Mouse (Mus musculus) liver, embryonic 16.5 days (tissue): ENCODE measurements around the gene S1pr1. TPM values are rescaled to one million over a fixed set of nuclear protein-coding genes. Genes with fewer than 3 reads are reported as not detected.
A peak's percentile ranks its signal among the peaks of the same experiment; 100 is the strongest.

Experiments used
- ATAC-seq: fragments of 200-750 bp; cut with Nextera tagmentation; 2 replicates; pipeline ENCODE4 v1.8.0; 2017; ENCODE audit warnings: low read depth, mild to moderate bottlenecking, moderate number of reproducible peaks, moderate library complexity
- H3K27ac ChIP-seq: fragments of 300-500 bp; sonication (generic); 2 replicates; pipeline ENCODE4 v1.5.1; 2014; ENCODE audit warnings: mild to moderate bottlenecking, low read length
- H3K27me3 ChIP-seq: fragments of 300-500 bp; sonication (generic); 2 replicates; pipeline ENCODE4 v1.6.1; 2014; ENCODE audit warnings: low read depth, low read length, mixed read lengths; ENCODE audit not compliant: control insufficient read depth, insufficient read depth
- H3K36me3 ChIP-seq: fragments of 300-500 bp; sonication (generic); 2 replicates; pipeline ENCODE4 v1.6.1; 2014; ENCODE audit warnings: mild to moderate bottlenecking; ENCODE audit not compliant: control insufficient read depth, insufficient read depth
- H3K4me1 ChIP-seq: fragments of 300-500 bp; sonication (generic); 2 replicates; pipeline ENCODE4 v1.6.1; 2014; ENCODE audit warnings: low read depth, low read length, mixed read lengths; ENCODE audit not compliant: control insufficient read depth
- H3K4me2 ChIP-seq: fragments of 300-500 bp; sonication (generic); 2 replicates; pipeline ENCODE4 v1.6.1; 2014; ENCODE audit warnings: low read depth, low read length, mixed read lengths
- H3K4me3 ChIP-seq: fragments of 300-500 bp; sonication (generic); 2 replicates; pipeline ENCODE4 v1.5.1; 2014; ENCODE audit warnings: low read depth, mild to moderate bottlenecking, low read length
- H3K9ac ChIP-seq: fragments of 300-500 bp; sonication (generic); 2 replicates; pipeline ENCODE4 v1.6.1; 2014; ENCODE audit warnings: low read depth, low read length
- H3K9me3 ChIP-seq: fragments of 300-500 bp; sonication (generic); replicated peaks from 2 replicates; pipeline ENCODE4 v1.6.1; 2016; ENCODE audit warnings: low read length; ENCODE audit not compliant: control insufficient read depth
- WGBS: fragments of 180-500 bp; shearing (Covaris S2); extraction: QIAGEN DNeasy Blood & Tissue Kit; methylation state at CpG from one replicate; pipeline ENCODE4 v1.1.7; 2014; ENCODE audit not compliant: insufficient replicate concordance; 5-methylcytosine and 5-hydroxymethylcytosine counted together
- polyA plus RNA-seq: library from polyadenylated mRNA; unstranded; fragments of >200 nt; fragmentation: Nextera tagmentation; extraction: Ambion mirVana; gene quantifications from 2 replicates; pipeline ENCODE4 v1.2.1, GENCODE M21; 2015

The S1pr1 gene
- polyA plus RNA-seq, 1 experiment from 2014 or later: 10.4 TPM

DNA sequence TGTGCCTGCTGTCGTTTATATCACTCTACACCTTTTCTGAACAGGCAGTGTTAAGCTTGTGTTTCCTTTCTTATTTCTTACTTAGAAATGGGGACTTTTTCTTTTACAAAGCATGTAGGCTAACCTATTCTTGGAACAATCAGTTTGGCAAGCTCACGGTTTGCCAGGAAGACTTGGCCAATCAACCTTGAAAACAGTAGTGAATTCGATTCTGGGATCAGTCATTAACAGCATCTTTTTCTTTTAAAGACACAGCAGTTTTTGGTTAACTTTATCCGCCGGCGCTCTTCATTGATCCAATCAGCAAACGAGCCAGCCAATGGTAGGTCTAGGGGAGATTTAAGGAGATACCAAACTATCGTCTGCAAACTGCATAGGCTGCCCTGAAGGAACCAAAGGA, 31.6 kb upstream of the S1pr1 start:
- 54% methylated on average over 8 of the region's 8 CpGs for WGBS
- Histone ChIP-seq H3K4me3 (no peak overlapping the region), H3K27ac (no peak overlapping the region), H3K4me1 (no peaks in the 10 kb centered on the region), H3K27me3 (no peaks in the 10 kb centered on the region), H3K36me3 (no peaks in the 10 kb centered on the region), H3K9ac (no peak overlapping the region), H3K9me3 (no peaks in the 10 kb centered on the region), H3K4me2 (no peak overlapping the region)
- ATAC-seq: no peak

GRCm38 (mm10) chr3:115745088-115745487, 30.2 kb upstream of the S1pr1 start:
- no peak overlapping the region for H3K4me3 ChIP-seq
- no peak for ATAC-seq
- H3K27ac ChIP-seq: no peak overlapping the region
- no peaks in the 10 kb centered on the region for H3K27me3 ChIP-seq
- no peaks in the 10 kb centered on the region for H3K9me3 ChIP-seq
- no peak overlapping the region for H3K4me2 ChIP-seq
- H3K36me3 ChIP-seq: no peaks in the 10 kb centered on the region
- 77% methylated on average over 11 of the region's 11 CpGs for WGBS
- H3K4me1 ChIP-seq: no peaks in the 10 kb centered on the region
- H3K9ac ChIP-seq: no peak overlapping the region

DNA sequence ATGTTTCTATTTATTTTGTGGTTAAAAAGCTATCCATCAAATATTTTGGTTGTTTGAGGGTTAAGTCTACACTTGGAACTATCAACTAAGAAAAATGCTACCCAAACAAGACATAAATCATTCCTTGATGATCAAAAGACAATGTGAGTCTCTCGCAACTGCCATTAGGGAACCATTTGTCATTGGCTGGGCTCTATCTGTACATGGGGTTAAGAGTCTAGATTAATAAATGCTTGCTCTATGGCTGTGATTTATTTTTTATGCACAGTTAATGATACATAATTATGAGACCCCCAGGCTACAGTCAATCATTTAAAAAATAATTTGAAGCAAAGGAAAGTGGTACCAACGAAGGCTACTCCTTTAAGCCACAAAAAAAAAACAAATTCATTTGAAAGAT, 23.7 kb upstream of the S1pr1 start:
- H3K27ac ChIP-seq: no peak overlapping the region
- 61% methylated on average over 2 of the region's 2 CpGs for WGBS
- no peaks in the 10 kb centered on the region for H3K9me3 ChIP-seq
- no peaks in the 10 kb centered on the region for H3K27me3 ChIP-seq
- no peak overlapping the region for H3K9ac ChIP-seq
- no peak overlapping the region for H3K4me3 ChIP-seq
- no peak for ATAC-seq
- no peaks in the 10 kb centered on the region for H3K36me3 ChIP-seq
- H3K4me2 ChIP-seq: no peak overlapping the region
- no peaks in the 10 kb centered on the region for H3K4me1 ChIP-seq

DNA sequence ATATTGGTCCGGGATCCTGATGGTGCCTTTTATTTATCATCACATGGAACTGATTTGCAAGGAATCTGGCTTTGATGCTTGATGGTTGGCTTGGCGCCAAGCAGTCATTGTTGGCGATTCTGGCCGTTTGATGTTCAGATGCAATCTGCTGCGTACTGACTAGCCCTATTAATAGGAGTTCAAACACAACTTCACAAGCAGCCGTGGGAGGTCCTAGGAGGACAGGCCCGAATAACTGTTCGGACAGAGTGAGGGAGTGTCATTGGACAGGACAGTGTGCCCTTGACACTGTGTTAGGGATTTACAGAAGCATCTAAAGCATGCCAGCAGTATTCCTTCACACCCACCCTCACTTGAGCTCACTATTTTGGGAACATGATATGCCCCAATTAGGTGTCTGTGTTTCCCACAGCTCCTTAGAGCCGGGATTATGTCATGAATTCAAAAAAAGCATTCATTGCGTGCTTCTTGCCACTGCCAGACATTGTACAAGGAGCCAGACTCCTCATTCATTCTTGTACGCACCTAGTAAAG, 23.0 kb upstream of the S1pr1 start:
- no peak overlapping the region for H3K27ac ChIP-seq
- no peaks in the 10 kb centered on the region for H3K27me3 ChIP-seq
- H3K4me1 ChIP-seq: no peaks in the 10 kb centered on the region
- no peak overlapping the region for H3K4me3 ChIP-seq
- H3K4me2 ChIP-seq: no peak overlapping the region
- no peaks in the 10 kb centered on the region for H3K36me3 ChIP-seq
- no peak overlapping the region for H3K9ac ChIP-seq
- no peak for ATAC-seq
- H3K9me3 ChIP-seq: no peaks in the 10 kb centered on the region
- WGBS: 65% methylated on average over 11 of the region's 11 CpGs

GRCm38 (mm10) chr3:115735540-115735939, 20.7 kb upstream of the S1pr1 start:
- ATAC-seq: peak; percentile 24; the same call in 1 of the 2 replicates
- Histone ChIP-seq H3K4me3 (no peak overlapping the region), H3K9me3 (no peaks in the 10 kb centered on the region), H3K4me1 (no peaks in the 10 kb centered on the region), H3K27me3 (no peaks in the 10 kb centered on the region), H3K27ac (no peak overlapping the region), H3K9ac (no peak overlapping the region), H3K36me3 (no peaks in the 10 kb centered on the region), H3K4me2 (no peak overlapping the region)
- WGBS: 45% methylated on average over 3 of the region's 3 CpGs

GRCm38 (mm10) chr3:115734841-115735240, 20.0 kb upstream of the S1pr1 start:
- ATAC-seq: no peak
- Histone ChIP-seq H3K9ac (no peak overlapping the region), H3K27me3 (no peaks in the 10 kb centered on the region), H3K9me3 (no peaks in the 10 kb centered on the region), H3K4me3 (no peak overlapping the region), H3K27ac (no peak overlapping the region), H3K4me1 (no peaks in the 10 kb centered on the region), H3K4me2 (no peak overlapping the region), H3K36me3 (no peaks in the 10 kb centered on the region)
- 49% methylated on average over 3 of the region's 3 CpGs for WGBS

GRCm38 (mm10) chr3:115730336-115730735, 15.5 kb upstream of the S1pr1 start:
- H3K4me1 ChIP-seq: no peaks in the 10 kb centered on the region
- no peak for ATAC-seq
- WGBS: 72% methylated on average over 7 of the region's 7 CpGs

DNA sequence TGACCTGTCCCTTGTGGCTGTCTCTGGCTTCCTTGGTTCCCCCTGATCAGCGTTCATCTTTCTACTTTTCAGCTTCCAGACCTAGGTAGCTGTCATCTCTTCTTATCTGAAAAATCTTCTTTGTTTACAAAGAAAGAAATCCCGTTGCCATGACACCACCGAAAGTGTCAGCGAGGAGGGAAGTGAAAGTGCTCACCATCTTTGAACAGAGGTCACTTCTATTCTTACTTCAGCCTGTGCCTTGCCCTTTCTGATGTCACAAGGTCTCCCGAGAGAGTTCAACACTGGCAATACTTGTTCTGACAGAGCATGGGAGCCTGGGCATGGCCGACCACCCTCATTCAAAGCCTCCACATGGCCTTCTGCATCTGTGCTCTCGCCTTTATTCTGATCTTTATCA, 14.3 kb upstream of the S1pr1 start:
- Histone ChIP-seq H3K4me1 (no peaks in the 10 kb centered on the region), H3K36me3 (no peaks in the 10 kb centered on the region), H3K4me2 (no peak overlapping the region), H3K9ac (no peak overlapping the region), H3K27ac (no peak overlapping the region), H3K4me3 (no peak overlapping the region), H3K9me3 (no peaks in the 10 kb centered on the region), H3K27me3 (no peaks in the 10 kb centered on the region)
- 42% methylated on average over 7 of the region's 7 CpGs for WGBS
- no peak for ATAC-seq

More at GRCm38 (mm10) chr3:115730336-115730735, 15.5 kb upstream of the S1pr1 start:
- H3K27me3 ChIP-seq: no peaks in the 10 kb centered on the region
- H3K27ac ChIP-seq: no peak overlapping the region
- H3K9me3 ChIP-seq: no peaks in the 10 kb centered on the region
- H3K4me3 ChIP-seq: no peak overlapping the region
- no peak overlapping the region for H3K9ac ChIP-seq
- H3K4me2 ChIP-seq: no peak overlapping the region
- no peaks in the 10 kb centered on the region for H3K36me3 ChIP-seq

GRCm38 (mm10) chr3:115728211-115728610, 13.3 kb upstream of the S1pr1 start:
- Histone ChIP-seq H3K4me1 (no peaks in the 10 kb centered on the region), H3K4me3 (no peak overlapping the region), H3K4me2 (no peak overlapping the region), H3K27me3 (no peaks in the 10 kb centered on the region), H3K9ac (no peak overlapping the region), H3K27ac (no peak overlapping the region), H3K36me3 (no peaks in the 10 kb centered on the region), H3K9me3 (no peaks in the 10 kb centered on the region)
- no peak for ATAC-seq
- 52% methylated on average over 3 of the region's 3 CpGs for WGBS
